Mouse (Mus musculus): ENCODE data around the gene Iyd. TPM values are rescaled to one million over a fixed set of nuclear protein-coding genes. Genes with fewer than 3 reads are reported as not detected.

The Iyd gene
- polyA plus RNA-seq (2014; fragmentation: Illumina TruSeq; extraction: RNeasy Lipid Tissue Mini Kit (QIAGEN cat#74804)), result 0.29 TPM

DNA sequence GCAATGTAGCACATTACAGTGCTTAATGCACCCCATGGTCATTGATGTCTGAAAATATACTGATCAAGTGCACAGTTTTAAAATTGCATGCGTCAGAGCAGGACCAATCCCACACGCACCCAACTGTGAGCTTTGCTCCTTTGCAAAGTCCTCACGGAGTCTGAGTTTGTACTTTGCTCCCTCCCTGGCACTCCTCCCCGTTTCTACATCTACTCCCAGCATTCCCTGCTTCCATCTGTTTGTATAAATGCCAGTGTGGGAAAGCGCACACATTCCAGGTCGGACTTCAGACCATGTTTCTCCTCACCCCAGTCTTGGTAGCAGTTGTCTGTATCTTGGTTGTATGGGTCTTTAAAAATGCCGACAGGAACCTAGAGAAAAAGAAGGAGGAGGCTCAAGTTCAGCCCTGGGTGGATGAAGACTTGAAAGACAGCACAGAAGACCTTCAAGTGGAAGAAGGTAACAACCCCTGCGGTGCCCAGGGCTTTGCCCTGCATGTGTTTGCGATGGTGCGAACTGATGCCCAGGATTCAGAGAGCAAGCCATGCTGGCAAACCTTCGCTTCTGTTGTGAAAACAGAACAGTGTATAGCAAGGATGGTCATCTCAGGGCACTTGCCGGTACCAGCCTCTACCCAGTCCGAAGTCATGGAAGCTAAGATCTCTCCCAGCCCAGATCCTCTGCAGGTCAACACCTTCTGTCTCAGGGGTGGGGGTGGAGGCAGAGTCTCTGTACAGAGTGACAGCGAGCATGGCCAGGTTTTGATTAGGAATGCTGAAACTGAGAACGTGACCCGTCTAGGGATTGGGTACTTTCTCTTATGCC lies at the start of gene Iyd:
Gene Iyd, plus strand, starts transcription at position 238 of the 825 bp plus-strand sequence.

Other genes starting within 250 kb of the Iyd start
- gene Ppp1r14c, start 174.2 kb upstream of the Iyd start, polyA plus RNA-seq (2014; fragmentation: Illumina TruSeq; extraction: RNeasy Lipid Tissue Mini Kit (QIAGEN cat#74804)), result 9.9 TPM
- gene Plekhg1, start 200.1 kb downstream of the Iyd start, polyA plus RNA-seq (2014; fragmentation: Illumina TruSeq; extraction: RNeasy Lipid Tissue Mini Kit (QIAGEN cat#74804)), result 21.4 TPM

Measured in ovary, adult 10 weeks (tissue).